Mouse (Mus musculus): Measurements from ENCODE around the gene Tex22. TPM values are rescaled to one million over a fixed set of nuclear protein-coding genes. Genes with fewer than 3 reads are reported as not detected.
A peak's percentile ranks its signal among the peaks of the same experiment; 100 is the strongest.

Tex22 gene
- polyA plus RNA-seq (2015; fragmentation: Nextera tagmentation; extraction: Ambion mirVana), result not detected in 2 replicates

- Histone ChIP-seq H3K9ac (peak within 1 kb of the TSS; percentile 75), H3K4me2 (peak within 1 kb of the TSS; percentile 95), H3K4me3 (peak within 1 kb of the TSS; percentile 51), H3K4me1 (peaks cover 19% of the 10 kb centered on the region), H3K9me3 (no peaks in the 10 kb centered on the region), H3K36me3 (peaks cover 26% of the 10 kb centered on the region), H3K27ac (peak within 1 kb of the TSS; percentile 87), H3K27me3 (no peaks in the 10 kb centered on the region)
- peak; percentile 85 for ATAC-seq (ENCODE audit: insufficient number of reproducible peaks, insufficient read depth, low FRiP score, low TSS enrichment, low read depth)
- WGBS, result 3% methylated on average over 32 of the region's 32 CpGs
Measured at GRCm38 (mm10) chr12:113074329-113075062, at the start of gene Tex22. TSS of gene Tex22 (plus strand) at chr12:113074502.

GRCm38 (mm10) chr12:113026557-113026956 lies 47.7 kb upstream of the Tex22 start:
- no peak overlapping the region for H3K9ac ChIP-seq
- WGBS, result 94% methylated on average over 1 of the region's 1 CpGs
- H3K4me1 ChIP-seq, result 0 out of 2 replicates have a peak, but pooled peaks cover 4% of the 10 kb centered on the region
- no peak overlapping the region for H3K27ac ChIP-seq
- H3K9me3 ChIP-seq, result no peaks in the 10 kb centered on the region
- no peak for ATAC-seq (ENCODE audit: insufficient number of reproducible peaks, insufficient read depth, low FRiP score, low TSS enrichment, low read depth)
- H3K36me3 ChIP-seq, result peaks cover 26% of the 10 kb centered on the region
- no peak overlapping the region for H3K4me2 ChIP-seq
- H3K4me3 ChIP-seq, result no peak overlapping the region
- no peaks in the 10 kb centered on the region for H3K27me3 ChIP-seq

GRCm38 (mm10) chr12:113027495-113027894 lies 46.8 kb upstream of the Tex22 start:
- WGBS, result 81% methylated on average over 2 of the region's 2 CpGs
- peaks cover 26% of the 10 kb centered on the region for H3K36me3 ChIP-seq

GRCm38 (mm10) chr12:113028067-113028466 lies 46.2 kb upstream of the Tex22 start:
- Histone ChIP-seq H3K27ac (no peak overlapping the region), H3K36me3 (peaks cover 23% of the 10 kb centered on the region), H3K9ac (no peak overlapping the region), H3K4me2 (no peak overlapping the region), H3K27me3 (no peaks in the 10 kb centered on the region), H3K4me3 (no peak overlapping the region), H3K9me3 (no peaks in the 10 kb centered on the region), H3K4me1 (peaks cover 10% of the 10 kb centered on the region)
- WGBS, result 59% methylated on average over 5 of the region's 5 CpGs
- no peak for ATAC-seq (ENCODE audit: insufficient number of reproducible peaks, insufficient read depth, low FRiP score, low TSS enrichment, low read depth)

More at GRCm38 (mm10) chr12:113027495-113027894, 46.8 kb upstream of the Tex22 start:
- Histone ChIP-seq H3K4me3 (no peak overlapping the region), H3K27me3 (no peaks in the 10 kb centered on the region), H3K4me2 (no peak overlapping the region), H3K9me3 (no peaks in the 10 kb centered on the region), H3K4me1 (peaks cover 8% of the 10 kb centered on the region), H3K9ac (no peak overlapping the region), H3K27ac (no peak overlapping the region)
- no peak for ATAC-seq (ENCODE audit: insufficient number of reproducible peaks, insufficient read depth, low FRiP score, low TSS enrichment, low read depth)

- Histone ChIP-seq H3K4me3 (no peak overlapping the region), H3K27me3 (no peaks in the 10 kb centered on the region), H3K27ac (no peak overlapping the region; the same call in 1 of the 2 replicates), H3K9ac (no peak overlapping the region), H3K36me3 (peaks cover 17% of the 10 kb centered on the region), H3K4me1 (peaks cover 10% of the 10 kb centered on the region), H3K9me3 (no peaks in the 10 kb centered on the region), H3K4me2 (no peak overlapping the region)
- 81% methylated on average over 9 of the region's 9 CpGs for WGBS
- ATAC-seq (ENCODE audit: insufficient number of reproducible peaks, insufficient read depth, low FRiP score, low TSS enrichment, low read depth), result no peak
Measured at GRCm38 (mm10) chr12:113028898-113029297, 45.4 kb upstream of the Tex22 start.

- Histone ChIP-seq H3K27ac (no peak overlapping the region), H3K4me1 (peaks cover 10% of the 10 kb centered on the region), H3K36me3 (peaks cover 14% of the 10 kb centered on the region), H3K27me3 (no peaks in the 10 kb centered on the region), H3K9ac (no peak overlapping the region; the same call in 1 of the 2 replicates), H3K4me3 (no peak overlapping the region), H3K4me2 (no peak overlapping the region), H3K9me3 (no peaks in the 10 kb centered on the region)
- 76% methylated on average over 4 of the region's 4 CpGs for WGBS
- ATAC-seq (ENCODE audit: insufficient number of reproducible peaks, insufficient read depth, low FRiP score, low TSS enrichment, low read depth), result no peak
Measured at GRCm38 (mm10) chr12:113030046-113030445, 44.3 kb upstream of the Tex22 start.

- Histone ChIP-seq H3K4me3 (no peak overlapping the region), H3K27me3 (no peaks in the 10 kb centered on the region), H3K9ac (no peak overlapping the region), H3K27ac (no peak overlapping the region), H3K4me1 (peaks cover 10% of the 10 kb centered on the region), H3K4me2 (no peak overlapping the region), H3K36me3 (0 out of 2 replicates have a peak, but pooled peaks cover 5% of the 10 kb centered on the region), H3K9me3 (no peaks in the 10 kb centered on the region)
- 84% methylated on average over 9 of the region's 9 CpGs for WGBS
- ATAC-seq (ENCODE audit: insufficient number of reproducible peaks, insufficient read depth, low FRiP score, low TSS enrichment, low read depth), result no peak
Measured at GRCm38 (mm10) chr12:113030993-113031392, 43.3 kb upstream of the Tex22 start.

GRCm38 (mm10) chr12:113031441-113031840 lies 42.9 kb upstream of the Tex22 start:
- H3K4me3 ChIP-seq, result no peak overlapping the region
- H3K36me3 ChIP-seq, result 0 out of 2 replicates have a peak, but pooled peaks cover 5% of the 10 kb centered on the region
- no peaks in the 10 kb centered on the region for H3K9me3 ChIP-seq
- H3K9ac ChIP-seq, result no peak overlapping the region
- H3K4me2 ChIP-seq, result no peak overlapping the region
- H3K4me1 ChIP-seq, result peaks cover 10% of the 10 kb centered on the region
- WGBS, result 94% methylated on average over 6 of the region's 6 CpGs
- no peak overlapping the region for H3K27ac ChIP-seq
- no peak for ATAC-seq (ENCODE audit: insufficient number of reproducible peaks, insufficient read depth, low FRiP score, low TSS enrichment, low read depth)
- H3K27me3 ChIP-seq, result no peaks in the 10 kb centered on the region

GRCm38 (mm10) chr12:113032296-113033250 lies 41.7 kb upstream of the Tex22 start:
- H3K4me1 ChIP-seq, result peaks cover 10% of the 10 kb centered on the region
- H3K4me2 ChIP-seq, result no peak overlapping the region
- no peak overlapping the region; the same call in 1 of the 2 replicates for H3K9ac ChIP-seq
- WGBS, result 67% methylated on average over 11 of the region's 11 CpGs
- H3K9me3 ChIP-seq, result no peaks in the 10 kb centered on the region
- 0 out of 2 replicates have a peak overlapping the region, but pooled peaks have one; percentile 16 for H3K27ac ChIP-seq
- 0 out of 2 replicates have a peak, but pooled peaks cover 5% of the 10 kb centered on the region for H3K36me3 ChIP-seq
- H3K27me3 ChIP-seq, result no peaks in the 10 kb centered on the region
- no peak for ATAC-seq (ENCODE audit: insufficient number of reproducible peaks, insufficient read depth, low FRiP score, low TSS enrichment, low read depth)
- H3K4me3 ChIP-seq, result no peak overlapping the region

- H3K4me1 ChIP-seq, result peaks cover 10% of the 10 kb centered on the region
- H3K27ac ChIP-seq, result no peak overlapping the region
- no peak overlapping the region for H3K4me3 ChIP-seq
- no peaks in the 10 kb centered on the region for H3K27me3 ChIP-seq
- H3K4me2 ChIP-seq, result no peak overlapping the region
- 83% methylated on average over 2 of the region's 2 CpGs for WGBS
- no peak overlapping the region for H3K9ac ChIP-seq
- no peaks in the 10 kb centered on the region for H3K9me3 ChIP-seq
- no peaks in the 10 kb centered on the region for H3K36me3 ChIP-seq
- ATAC-seq (ENCODE audit: insufficient number of reproducible peaks, insufficient read depth, low FRiP score, low TSS enrichment, low read depth), result no peak
Measured at GRCm38 (mm10) chr12:113035093-113035492, 39.2 kb upstream of the Tex22 start.

- H3K9ac ChIP-seq, result no peak overlapping the region
- 88% methylated on average over 4 of the region's 4 CpGs for WGBS
- H3K9me3 ChIP-seq, result no peaks in the 10 kb centered on the region
- ATAC-seq (ENCODE audit: insufficient number of reproducible peaks, insufficient read depth, low FRiP score, low TSS enrichment, low read depth), result no peak
- peaks cover 21% of the 10 kb centered on the region for H3K4me1 ChIP-seq
- H3K36me3 ChIP-seq, result no peaks in the 10 kb centered on the region
- no peaks in the 10 kb centered on the region for H3K27me3 ChIP-seq
- H3K4me2 ChIP-seq, result no peak overlapping the region
- H3K27ac ChIP-seq, result no peak overlapping the region
- H3K4me3 ChIP-seq, result no peak overlapping the region
Measured at GRCm38 (mm10) chr12:113036996-113037395, 37.3 kb upstream of the Tex22 start.
